Mouse (Mus musculus): ENCODE results near the gene Zfp316.

Gene Zfp316

GRCm38 (mm10) chr5:143269363-143270150 is at the start of gene Zfp316:
Gene Zfp316, minus strand, starts transcription at chr5:143270022.
- DNase-seq (ENCODE audit: low spot score), result peak; percentile 77

- DNase-seq (ENCODE audit: low spot score), result no peak
These were observed 47.4 kb upstream of the Zfp316 start for GRCm38 (mm10) chr5:143317288-143317610.

- DNase-seq (ENCODE audit: low spot score), result no peak
These were observed 46.9 kb upstream of the Zfp316 start for GRCm38 (mm10) chr5:143316605-143317287.

- DNase-seq (ENCODE audit: low spot score), result no peak
These were observed 45.7 kb upstream of the Zfp316 start for GRCm38 (mm10) chr5:143315514-143315888.

GRCm38 (mm10) chr5:143314730-143315513 is 45.1 kb upstream of the Zfp316 start, which contains the start of gene E130309D02Rik:
Gene E130309D02Rik, minus strand, starts transcription at chr5:143315360.
- peak; percentile 86 for DNase-seq (ENCODE audit: low spot score)

- DNase-seq (ENCODE audit: low spot score), result peak; percentile 64
These were observed 44.4 kb upstream of the Zfp316 start for GRCm38 (mm10) chr5:143314183-143314729.

GRCm38 (mm10) chr5:143311886-143312285 is 42.1 kb upstream of the Zfp316 start:
- peak; percentile 85 for DNase-seq (ENCODE audit: low spot score)

GRCm38 (mm10) chr5:143309916-143310315 is 40.1 kb upstream of the Zfp316 start:
- no peak for DNase-seq (ENCODE audit: low spot score)

- DNase-seq (ENCODE audit: low spot score), result no peak
These were observed 39.0 kb upstream of the Zfp316 start for GRCm38 (mm10) chr5:143308825-143309224.

- DNase-seq (ENCODE audit: low spot score), result no peak
These were observed 34.4 kb upstream of the Zfp316 start for GRCm38 (mm10) chr5:143304251-143304650.

GRCm38 (mm10) chr5:143301296-143301695 is 31.5 kb upstream of the Zfp316 start:
- DNase-seq (ENCODE audit: low spot score), result no peak

- DNase-seq (ENCODE audit: low spot score), result peak; percentile 60
These were observed 29.9 kb upstream of the Zfp316 start for GRCm38 (mm10) chr5:143299686-143300085.

GRCm38 (mm10) chr5:143298391-143298790 is 28.6 kb upstream of the Zfp316 start:
- DNase-seq (ENCODE audit: low spot score), result no peak

- no peak for DNase-seq (ENCODE audit: low spot score)
These were observed 28.2 kb upstream of the Zfp316 start for GRCm38 (mm10) chr5:143297986-143298385.

GRCm38 (mm10) chr5:143295330-143295729 is 25.5 kb upstream of the Zfp316 start:
- DNase-seq (ENCODE audit: low spot score), result no peak

- no peak for DNase-seq (ENCODE audit: low spot score)
These were observed 25.0 kb upstream of the Zfp316 start for GRCm38 (mm10) chr5:143294862-143295261.

- no peak for DNase-seq (ENCODE audit: low spot score)
These were observed 23.6 kb upstream of the Zfp316 start, which contains the start of gene Zfp853 for GRCm38 (mm10) chr5:143293404-143293803. Gene Zfp853, minus strand, starts transcription at chr5:143293623.

- no peak for DNase-seq (ENCODE audit: low spot score)
These were observed 23.1 kb upstream of the Zfp316 start for GRCm38 (mm10) chr5:143292879-143293278.

GRCm38 (mm10) chr5:143289299-143289698 is 19.5 kb upstream of the Zfp316 start:
- DNase-seq (ENCODE audit: low spot score), result no peak

- DNase-seq (ENCODE audit: low spot score), result no peak
These were observed 18.6 kb upstream of the Zfp316 start for GRCm38 (mm10) chr5:143288378-143288911.

GRCm38 (mm10) chr5:143287774-143288328 is 18.0 kb upstream of the Zfp316 start:
- DNase-seq (ENCODE audit: low spot score), result peak; percentile 28

- no peak for DNase-seq (ENCODE audit: low spot score)
These were observed 14.9 kb upstream of the Zfp316 start for GRCm38 (mm10) chr5:143284762-143285161.

Measured in embryo, embryonic 10.5 days (tissue).